Mouse (Mus musculus): ENCODE measurements around the gene Snx9. TPM values are rescaled to one million over a fixed set of nuclear protein-coding genes. Genes with fewer than 3 reads are reported as not detected.

Snx9 gene
- polyA plus RNA-seq, 1 experiment from 2014 or later, result 21.1 TPM

GRCm38 (mm10) chr17:5867456-5867855 lies 26.3 kb downstream of the Snx9 start:
- no peak for ATAC-seq (replicated peaks; ENCODE audit: insufficient number of reproducible peaks, insufficient read depth, low FRiP score, low read depth)
- Histone ChIP-seq H3K4me2 (no peak overlapping the region), H3K36me3 (no peaks in the 10 kb centered on the region), H3K4me1 (replicated peaks) (peaks cover 10% of the 10 kb centered on the region), H3K9ac (no peak overlapping the region), H3K4me3 (no peak overlapping the region), H3K9me3 (replicated peaks) (no peaks in the 10 kb centered on the region), H3K27me3 (no peaks in the 10 kb centered on the region), H3K27ac (no peak overlapping the region)
- WGBS, result 61% methylated on average over 6 of the region's 6 CpGs

GRCm38 (mm10) chr17:5868319-5869031 lies 27.3 kb downstream of the Snx9 start:
- Histone ChIP-seq H3K27ac (no peak overlapping the region), H3K4me2 (no peak overlapping the region), H3K4me1 (replicated peaks) (peaks cover 12% of the 10 kb centered on the region), H3K27me3 (no peaks in the 10 kb centered on the region), H3K36me3 (no peaks in the 10 kb centered on the region), H3K9ac (no peak overlapping the region), H3K4me3 (no peak overlapping the region), H3K9me3 (replicated peaks) (no peaks in the 10 kb centered on the region)
- no peak for ATAC-seq (replicated peaks; ENCODE audit: insufficient number of reproducible peaks, insufficient read depth, low FRiP score, low read depth)
- 86% methylated on average over 7 of the region's 7 CpGs for WGBS

- H3K4me1 ChIP-seq (replicated peaks), result peaks cover 13% of the 10 kb centered on the region
- no peak overlapping the region for H3K27ac ChIP-seq
- H3K27me3 ChIP-seq, result no peaks in the 10 kb centered on the region
- no peak overlapping the region for H3K4me2 ChIP-seq
- H3K4me3 ChIP-seq, result no peak overlapping the region
- WGBS, result 67% methylated on average over 3 of the region's 3 CpGs
- H3K9me3 ChIP-seq (replicated peaks), result no peaks in the 10 kb centered on the region
- no peaks in the 10 kb centered on the region for H3K36me3 ChIP-seq
- ATAC-seq (replicated peaks; ENCODE audit: insufficient number of reproducible peaks, insufficient read depth, low FRiP score, low read depth), result no peak
- no peak overlapping the region for H3K9ac ChIP-seq
Observed at GRCm38 (mm10) chr17:5869461-5869860, 28.3 kb downstream of the Snx9 start.

- 73% methylated on average over 5 of the region's 5 CpGs for WGBS
- Histone ChIP-seq H3K27ac (no peak overlapping the region), H3K27me3 (no peaks in the 10 kb centered on the region), H3K4me3 (no peak overlapping the region), H3K9ac (no peak overlapping the region), H3K4me2 (no peak overlapping the region), H3K36me3 (no peaks in the 10 kb centered on the region), H3K4me1 (replicated peaks) (peaks cover 18% of the 10 kb centered on the region), H3K9me3 (replicated peaks) (no peaks in the 10 kb centered on the region)
- ATAC-seq (replicated peaks; ENCODE audit: insufficient number of reproducible peaks, insufficient read depth, low FRiP score, low read depth), result no peak
Observed at GRCm38 (mm10) chr17:5870002-5870401, 28.9 kb downstream of the Snx9 start.

- no peak overlapping the region for H3K9ac ChIP-seq
- H3K27ac ChIP-seq, result no peak overlapping the region
- H3K4me1 ChIP-seq (replicated peaks), result peaks cover 21% of the 10 kb centered on the region
- no peak overlapping the region for H3K4me2 ChIP-seq
- ATAC-seq (replicated peaks; ENCODE audit: insufficient number of reproducible peaks, insufficient read depth, low FRiP score, low read depth), result no peak
- H3K27me3 ChIP-seq, result no peaks in the 10 kb centered on the region
- no peaks in the 10 kb centered on the region for H3K36me3 ChIP-seq
- 95% methylated on average over 11 of the region's 11 CpGs for WGBS
- H3K9me3 ChIP-seq (replicated peaks), result no peaks in the 10 kb centered on the region
- no peak overlapping the region for H3K4me3 ChIP-seq
Observed at GRCm38 (mm10) chr17:5870696-5871095, 29.6 kb downstream of the Snx9 start.

GRCm38 (mm10) chr17:5872506-5872905 lies 31.4 kb downstream of the Snx9 start:
- Histone ChIP-seq H3K9ac (peak overlapping the region; percentile 17; the same call in 1 of the 2 replicates), H3K27me3 (no peaks in the 10 kb centered on the region), H3K4me1 (replicated peaks) (peaks cover 21% of the 10 kb centered on the region), H3K4me3 (0 out of 2 replicates have a peak overlapping the region, but pooled peaks have one; percentile 2), H3K27ac (peak overlapping the region; percentile 55), H3K36me3 (no peaks in the 10 kb centered on the region), H3K4me2 (peak overlapping the region; percentile 27), H3K9me3 (replicated peaks) (no peaks in the 10 kb centered on the region)
- 15% methylated on average over 12 of the region's 12 CpGs for WGBS
- ATAC-seq (replicated peaks; ENCODE audit: insufficient number of reproducible peaks, insufficient read depth, low FRiP score, low read depth), result peak; percentile 93

GRCm38 (mm10) chr17:5874565-5874964 lies 33.4 kb downstream of the Snx9 start:
- no peaks in the 10 kb centered on the region for H3K36me3 ChIP-seq
- no peak for ATAC-seq (replicated peaks; ENCODE audit: insufficient number of reproducible peaks, insufficient read depth, low FRiP score, low read depth)
- WGBS, result 84% methylated on average over 1 of the region's 1 CpGs

GRCm38 (mm10) chr17:5877611-5878157 lies 36.6 kb downstream of the Snx9 start:
- 73% methylated on average over 10 of the region's 10 CpGs for WGBS
- Histone ChIP-seq H3K4me2 (no peak overlapping the region), H3K27ac (no peak overlapping the region), H3K4me1 (replicated peaks) (peaks cover 9% of the 10 kb centered on the region), H3K36me3 (no peaks in the 10 kb centered on the region), H3K9me3 (replicated peaks) (no peaks in the 10 kb centered on the region), H3K9ac (no peak overlapping the region), H3K27me3 (no peaks in the 10 kb centered on the region), H3K4me3 (no peak overlapping the region)
- ATAC-seq (replicated peaks; ENCODE audit: insufficient number of reproducible peaks, insufficient read depth, low FRiP score, low read depth), result no peak

More at GRCm38 (mm10) chr17:5874565-5874964, 33.4 kb downstream of the Snx9 start:
- Histone ChIP-seq H3K4me2 (no peak overlapping the region), H3K4me1 (replicated peaks) (peaks cover 19% of the 10 kb centered on the region), H3K9me3 (replicated peaks) (no peaks in the 10 kb centered on the region), H3K27ac (no peak overlapping the region), H3K27me3 (no peaks in the 10 kb centered on the region), H3K9ac (no peak overlapping the region), H3K4me3 (no peak overlapping the region)

- Histone ChIP-seq H3K9ac (no peak overlapping the region), H3K27ac (no peak overlapping the region), H3K4me1 (replicated peaks) (peaks cover 9% of the 10 kb centered on the region), H3K4me3 (no peak overlapping the region), H3K27me3 (no peaks in the 10 kb centered on the region), H3K4me2 (no peak overlapping the region), H3K36me3 (no peaks in the 10 kb centered on the region), H3K9me3 (replicated peaks) (no peaks in the 10 kb centered on the region)
- 82% methylated on average over 4 of the region's 4 CpGs for WGBS
- ATAC-seq (replicated peaks; ENCODE audit: insufficient number of reproducible peaks, insufficient read depth, low FRiP score, low read depth), result no peak
Observed at GRCm38 (mm10) chr17:5878878-5879277, 37.7 kb downstream of the Snx9 start.

GRCm38 (mm10) chr17:5885474-5885873 lies 44.3 kb downstream of the Snx9 start:
- no peaks in the 10 kb centered on the region for H3K27me3 ChIP-seq
- WGBS, result 10% methylated on average over 8 of the region's 8 CpGs
- ATAC-seq (replicated peaks; ENCODE audit: insufficient number of reproducible peaks, insufficient read depth, low FRiP score, low read depth), result peak; percentile 67
- peak overlapping the region; percentile 15; the same call in 1 of the 2 replicates for H3K9ac ChIP-seq
- no peaks in the 10 kb centered on the region for H3K9me3 ChIP-seq (replicated peaks)
- H3K36me3 ChIP-seq, result no peaks in the 10 kb centered on the region
- H3K4me1 ChIP-seq (replicated peaks), result peaks cover 27% of the 10 kb centered on the region
- peak overlapping the region; percentile 24 for H3K4me2 ChIP-seq
- no peak overlapping the region for H3K4me3 ChIP-seq
- H3K27ac ChIP-seq, result peak overlapping the region; percentile 68

GRCm38 (mm10) chr17:5886181-5886810 lies 45.2 kb downstream of the Snx9 start:
- Histone ChIP-seq H3K27me3 (no peaks in the 10 kb centered on the region), H3K36me3 (0 out of 2 replicates have a peak, but pooled peaks cover 3% of the 10 kb centered on the region), H3K9ac (no peak overlapping the region), H3K4me2 (no peak overlapping the region), H3K27ac (peak overlapping the region; percentile 68), H3K4me3 (no peak overlapping the region), H3K4me1 (replicated peaks) (peaks cover 29% of the 10 kb centered on the region), H3K9me3 (replicated peaks) (no peaks in the 10 kb centered on the region)
- no peak for ATAC-seq (replicated peaks; ENCODE audit: insufficient number of reproducible peaks, insufficient read depth, low FRiP score, low read depth)
- 72% methylated on average over 6 of the region's 6 CpGs for WGBS
